In the genomic region with DNA sequence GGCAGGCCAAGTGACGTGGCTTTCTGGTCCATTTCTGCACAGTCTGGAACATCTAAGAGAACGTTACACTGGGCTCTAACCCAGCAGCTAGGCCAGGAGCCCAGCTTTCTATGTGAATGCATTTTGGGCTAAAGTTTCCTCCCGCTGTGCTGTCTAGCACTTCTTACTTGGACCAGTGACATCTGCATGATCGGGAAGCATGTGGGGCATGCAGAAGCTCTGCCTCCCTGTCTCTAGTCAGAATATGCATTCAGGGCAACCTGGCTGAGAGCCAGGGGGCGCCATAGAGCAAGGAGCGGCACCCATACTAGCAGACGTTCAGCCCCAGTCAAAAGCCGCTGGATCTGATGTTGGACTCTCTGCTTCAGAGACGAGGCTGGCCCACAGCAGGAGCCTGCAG, we compare ENCODE assay signal across 9 mouse cellular contexts.
A peak's percentile ranks its signal among the peaks of the same experiment; 100 is the strongest.
DNase-seq lines count a peak whose midpoint lies in the region; ATAC-seq and TF ChIP-seq lines count a peak whose summit lies in the region.
"Had no signal": no experiment of that assay in that cellular context is flagged by ENCODE, and none has a peak within 500 bp of the region (broad histone marks: within the 10 kb centered on the region; RNA-seq: fewer than 3 reads in every experiment).

No protein-coding gene starts in this region.

- no peaks in the 10 kb centered on the region for H3K79me2 ChIP-seq in liver, adult 2 months (ENCODE audit: control insufficient read depth, insufficient read depth, low read length)

- no peak overlapping the region for H3K4me3 ChIP-seq in hindbrain, embryonic 15.5 days
- no peak overlapping the region for H3K4me3 ChIP-seq in liver, adult 2 months (ENCODE audit: insufficient read depth, low read depth, low read length)
- H3K4me3 ChIP-seq: embryonic facial prominence, embryonic 15.5 days had no signal

- DNase-seq in layer of hippocampus, adult 11-12 months (ENCODE audit: low spot score): peak; percentile 59
- no peak for DNase-seq in layer of hippocampus, adult 9-10 months (ENCODE audit: low spot score)
- DNase-seq in adrenal gland, postnatal 10 days: peak; percentile 74
- peak; percentile 62 for DNase-seq in embryo, embryonic 11 days
- DNase-seq in liver, adult 2 months (ENCODE audit: extremely low read depth, low read depth, low spot score): no peak
- DNase-seq in naive thymus-derived CD4-positive, alpha-beta T cell, adult 2 months (ENCODE audit: low read depth): peak; percentile 67
- peak; percentile 77 for DNase-seq in thymus, postnatal 0 days (ENCODE audit: low spot score)

- 34% methylated on average over 9 of the region's 9 CpGs for WGBS in hindbrain, embryonic 15.5 days
- WGBS in liver, adult 2 months: 43% methylated on average over 9 of the region's 9 CpGs

- H3K36me3 ChIP-seq in hindbrain, embryonic 15.5 days: no peaks in the 10 kb centered on the region
- H3K36me3 ChIP-seq in liver, adult 2 months (ENCODE audit: control insufficient read depth, insufficient read depth, low read length): no peaks in the 10 kb centered on the region
- H3K36me3 ChIP-seq: embryonic facial prominence, embryonic 15.5 days had no signal

- H3K4me2 ChIP-seq in hindbrain, embryonic 15.5 days: no peak overlapping the region
- H3K4me2 ChIP-seq: embryonic facial prominence, embryonic 15.5 days had no signal

- H3K27ac ChIP-seq in hindbrain, embryonic 15.5 days (replicated peaks): peak overlapping the region; percentile 65
- H3K27ac ChIP-seq in liver, adult 2 months (replicated peaks; ENCODE audit: insufficient read depth, low read depth, low read length): no peak overlapping the region
- H3K27ac ChIP-seq: embryonic facial prominence, embryonic 15.5 days had no signal

- no peaks in the 10 kb centered on the region for H3K27me3 ChIP-seq in hindbrain, embryonic 15.5 days
- no peaks in the 10 kb centered on the region for H3K27me3 ChIP-seq in liver, adult 2 months (ENCODE audit: control insufficient read depth, insufficient read depth, low read length)
- H3K27me3 ChIP-seq: embryonic facial prominence, embryonic 15.5 days had no signal

- H3K9me3 ChIP-seq in hindbrain, embryonic 15.5 days: no peaks in the 10 kb centered on the region
- H3K9me3 ChIP-seq: embryonic facial prominence, embryonic 15.5 days had no signal

- ATAC-seq in hindbrain, embryonic 15.5 days (ENCODE audit: low FRiP score, low read depth): peak; percentile 38

- TF ChIP-seq POLR2A in liver, adult 2 months (IDR thresholded peaks at IDR 0.05; ENCODE audit: extremely low read depth, insufficient read depth, low read length): no peak

- peaks cover 34% of the 10 kb centered on the region for H3K4me1 ChIP-seq in hindbrain, embryonic 15.5 days (replicated peaks)
- H3K4me1 ChIP-seq in liver, adult 2 months (ENCODE audit: control insufficient read depth, insufficient read depth, low read length): no peaks in the 10 kb centered on the region

- H3K9ac ChIP-seq in hindbrain, embryonic 15.5 days: no peak overlapping the region
- H3K9ac ChIP-seq in liver, adult 2 months (ENCODE audit: low read depth, low read length): no peak overlapping the region
- H3K9ac ChIP-seq: embryonic facial prominence, embryonic 15.5 days had no signal

- peak; percentile 73 for TF ChIP-seq CTCF in liver, adult 2 months (IDR thresholded peaks at IDR 0.05; ENCODE audit: low read depth, low read length)

Comparison
In these comparisons a context has a peak if more than half of its experiments do, and no peak if none do; other contexts are left out.
1. DNase-seq: peak in layer of hippocampus, adult 11-12 months (single experiment), adrenal gland, postnatal 10 days (single experiment), embryo, embryonic 11 days (single experiment), naive thymus-derived CD4-positive, alpha-beta T cell, adult 2 months (single experiment) and thymus, postnatal 0 days (single experiment); none in layer of hippocampus, adult 9-10 months (single experiment) and liver, adult 2 months (single experiment).